Mouse (Mus musculus) myocyte (in vitro differentiated cells): ENCODE results near the gene Lins1. TPM values are rescaled to one million over a fixed set of nuclear protein-coding genes. Genes with fewer than 3 reads are reported as not detected.

Source experiments
- H3K27me3 ChIP-seq: one replicate; pipeline ENCODE4 v1.6.1; 2011; ENCODE audit not compliant: control insufficient read depth, insufficient read depth, insufficient read length
- H3K36me3 ChIP-seq: one replicate; pipeline ENCODE4 v1.6.1; 2011; ENCODE audit not compliant: control insufficient read depth, insufficient read depth
- H3K4me2 ChIP-seq: one replicate; pipeline ENCODE4 v1.6.1; 2011; ENCODE audit warnings: low read depth, control low read depth
- H3K4me3 ChIP-seq: one replicate; pipeline ENCODE4 v1.5.1; 2011; ENCODE audit warnings: mild to moderate bottlenecking, control low read depth, moderate library complexity
- H3K79me2 ChIP-seq: one replicate; pipeline ENCODE4 v1.6.1; 2011; ENCODE audit not compliant: control insufficient read depth, insufficient read depth
- H3ac ChIP-seq: one replicate; pipeline ENCODE4 v1.6.1; 2011; ENCODE audit not compliant: control insufficient read depth, insufficient read length
- CEBPB ChIP-seq: IDR thresholded peaks from 2 replicates; pipeline ENCODE4 v1.6.1; 2011; ENCODE audit warnings: mild to moderate bottlenecking, moderate library complexity; ENCODE audit not compliant: poor library complexity, insufficient read depth, severe bottlenecking
- E2F4 ChIP-seq: IDR thresholded peaks from one replicate; pipeline ENCODE4 v1.6.1; 2011; ENCODE audit warnings: mild to moderate bottlenecking, control low read depth, moderate library complexity; ENCODE audit not compliant: insufficient read depth
- MAX ChIP-seq: IDR thresholded peaks from one replicate; pipeline ENCODE4 v1.6.1; 2011; ENCODE audit warnings: low read depth, mild to moderate bottlenecking, control low read depth
- MYOD1 ChIP-seq, 3 experiments: IDR thresholded peaks; one replicate each; pipeline ENCODE4 v1.6.1; 2011; ENCODE audit warnings: control low read depth in 2 of 3, low read depth in 2 of 3, mild to moderate bottlenecking in 2 of 3, moderate library complexity in 1 of 3; ENCODE audit not compliant: insufficient read length in 2 of 3, control insufficient read depth in 1 of 3
- MYOG ChIP-seq, 3 experiments: IDR thresholded peaks; one replicate each; pipeline ENCODE4 v1.6.1; 2011; ENCODE audit warnings: control low read depth in 2 of 3, low read depth in 2 of 3, mild to moderate bottlenecking in 2 of 3; ENCODE audit not compliant: insufficient read length in 2 of 3, control insufficient read depth in 1 of 3, insufficient read depth in 1 of 3
- POLR2A ChIP-seq: IDR thresholded peaks from one replicate; pipeline ENCODE4 v1.6.1; 2011; ENCODE audit warnings: low read depth, mild to moderate bottlenecking, control low read depth, moderate library complexity; ENCODE audit not compliant: insufficient read length
- POLR2AphosphoS2 ChIP-seq: IDR thresholded peaks from one replicate; pipeline ENCODE4 v1.6.1; 2011; ENCODE audit warnings: low read depth, control low read depth; ENCODE audit not compliant: insufficient read length
- REST ChIP-seq: IDR thresholded peaks from one replicate; pipeline ENCODE4 v1.6.1; 2011; ENCODE audit warnings: mild to moderate bottlenecking, control low read depth, moderate library complexity; ENCODE audit not compliant: insufficient read depth, insufficient read length
- SRF ChIP-seq: IDR thresholded peaks from one replicate; pipeline ENCODE4 v1.6.1; 2011; ENCODE audit warnings: low read depth; ENCODE audit not compliant: control insufficient read depth, insufficient read length
- TCF12 ChIP-seq: IDR thresholded peaks from one replicate; pipeline ENCODE4 v1.6.1; 2011; ENCODE audit warnings: mild to moderate bottlenecking, control low read depth; ENCODE audit not compliant: poor library complexity, insufficient read depth, severe bottlenecking
- TCF3 ChIP-seq: IDR thresholded peaks from one replicate; pipeline ENCODE4 v1.6.1; 2011; ENCODE audit warnings: low read depth, control low read depth; ENCODE audit not compliant: insufficient read length
- USF1 ChIP-seq: IDR thresholded peaks from one replicate; pipeline ENCODE4 v1.6.1; 2011; ENCODE audit warnings: low read depth, mild to moderate bottlenecking, control low read depth, moderate library complexity
- polyA plus RNA-seq: library from polyadenylated mRNA; unstranded; fragments of >200 nt; fragmentation: generic; extraction: Trizol; gene quantifications from one replicate; pipeline ENCODE4 v1.2.1, GENCODE M21; 2012; ENCODE audit warnings: missing spikeins

Gene Lins1
- polyA plus RNA-seq, 1 experiment, result 6.7 TPM

GRCm38 (mm10) chr7:66655471-66655870 is 34.2 kb upstream of the Lins1 start:
- no peak overlapping the region for H3K4me2 ChIP-seq
- no peak for TF ChIP-seq POLR2A
- H3K36me3 ChIP-seq, result peaks cover 4% of the 10 kb centered on the region
- no peaks in the 10 kb centered on the region for H3K79me2 ChIP-seq
- no peak overlapping the region for H3ac ChIP-seq
- no peak overlapping the region for H3K4me3 ChIP-seq
- H3K27me3 ChIP-seq, result no peaks in the 10 kb centered on the region

- H3K27me3 ChIP-seq, result no peaks in the 10 kb centered on the region
- H3ac ChIP-seq, result no peak overlapping the region
- TF ChIP-seq E2F4 (no peak), CEBPB (no peak), TCF12 (no peak), MYOG (IDR thresholded peaks at IDR 0.05; ENCODE audit: control insufficient read depth in 1 of 3, insufficient read depth in 1 of 3, insufficient read length in 2 of 3, low read depth in 2 of 3) (no peak), POLR2A (no peak), REST (no peak), MYOD1 (IDR thresholded peaks at IDR 0.05; ENCODE audit: control insufficient read depth in 1 of 3, insufficient read length in 2 of 3, low read depth in 2 of 3) (no peak), USF1 (no peak)
- H3K4me3 ChIP-seq, result no peak overlapping the region
- no peak overlapping the region for H3K4me2 ChIP-seq
- H3K36me3 ChIP-seq, result no peaks in the 10 kb centered on the region
- no peaks in the 10 kb centered on the region for H3K79me2 ChIP-seq
Observed at GRCm38 (mm10) chr7:66660291-66660690, 29.4 kb upstream of the Lins1 start.

- Histone ChIP-seq H3K79me2 (no peaks in the 10 kb centered on the region), H3K36me3 (no peaks in the 10 kb centered on the region), H3K4me3 (no peak overlapping the region), H3K4me2 (no peak overlapping the region), H3K27me3 (no peaks in the 10 kb centered on the region), H3ac (no peak overlapping the region)
- no peak for TF ChIP-seq CEBPB
- no peak for TF ChIP-seq MAX
- TF ChIP-seq POLR2A, result no peak
- no peak for TF ChIP-seq TCF3
- no peak for TF ChIP-seq E2F4
- TF ChIP-seq POLR2AphosphoS2, result no peak
- no peak for TF ChIP-seq REST
- no peak for TF ChIP-seq USF1
Observed at GRCm38 (mm10) chr7:66660972-66661371, 28.7 kb upstream of the Lins1 start.

- Histone ChIP-seq H3K4me2 (peak overlapping the region; percentile 52), H3K36me3 (no peaks in the 10 kb centered on the region), H3K4me3 (no peak overlapping the region), H3ac (no peak overlapping the region), H3K27me3 (no peaks in the 10 kb centered on the region), H3K79me2 (no peaks in the 10 kb centered on the region)
- TF ChIP-seq MYOD1 (IDR thresholded peaks at IDR 0.05; ENCODE audit: control insufficient read depth in 1 of 3, insufficient read length in 2 of 3, low read depth in 2 of 3), result no peak
- TF ChIP-seq TCF3, result no peak
- TF ChIP-seq SRF, result no peak
- no peak for TF ChIP-seq MYOG (IDR thresholded peaks at IDR 0.05; ENCODE audit: control insufficient read depth in 1 of 3, insufficient read depth in 1 of 3, insufficient read length in 2 of 3, low read depth in 2 of 3)
- TF ChIP-seq E2F4, result no peak
- TF ChIP-seq POLR2A, result no peak
- TF ChIP-seq POLR2AphosphoS2, result no peak
- no peak for TF ChIP-seq CEBPB
- no peak for TF ChIP-seq REST
- TF ChIP-seq USF1, result no peak
- TF ChIP-seq TCF12, result no peak
- TF ChIP-seq MAX, result no peak
Observed at GRCm38 (mm10) chr7:66661572-66661971, 28.1 kb upstream of the Lins1 start.

- TF ChIP-seq CEBPB (no peak), MYOG (IDR thresholded peaks at IDR 0.05; ENCODE audit: control insufficient read depth in 1 of 3, insufficient read depth in 1 of 3, insufficient read length in 2 of 3, low read depth in 2 of 3) (no peak), E2F4 (no peak), POLR2A (no peak), MAX (no peak), MYOD1 (IDR thresholded peaks at IDR 0.05; ENCODE audit: control insufficient read depth in 1 of 3, insufficient read length in 2 of 3, low read depth in 2 of 3) (no peak), POLR2AphosphoS2 (no peak)
- H3K27me3 ChIP-seq, result no peaks in the 10 kb centered on the region
- no peak overlapping the region for H3K4me3 ChIP-seq
Observed at GRCm38 (mm10) chr7:66663548-66663947, 26.1 kb upstream of the Lins1 start.

More at GRCm38 (mm10) chr7:66663548-66663947, 26.1 kb upstream of the Lins1 start:
- no peaks in the 10 kb centered on the region for H3K36me3 ChIP-seq
- no peaks in the 10 kb centered on the region for H3K79me2 ChIP-seq
- no peak overlapping the region for H3K4me2 ChIP-seq
- no peak overlapping the region for H3ac ChIP-seq
